17 mouse cellular contexts compared by ENCODE assay signal in genomic region chr5:15020067-15020466, GRCm38 (mm10). TPM values are rescaled to one million over a fixed set of nuclear protein-coding genes. Genes with fewer than 3 reads are reported as not detected.
DNase-seq lines count a peak whose midpoint lies in the region; ATAC-seq lines count a peak whose summit lies in the region.
"Not testable (repeated sequence)": the region's sequence is repeated elsewhere in the genome, so short reads cannot be mapped to it uniquely, and the experiment has no call there.
"Had no signal": no experiment of that assay in that cellular context is flagged by ENCODE, and none has a peak within 500 bp of the region (broad histone marks: within the 10 kb centered on the region; RNA-seq: fewer than 3 reads in every experiment).

No protein-coding gene starts in this region.

- H3K4me2 ChIP-seq in forebrain, embryonic 11.5 days (ENCODE audit: low read depth, low read length, severe bottlenecking); heart, embryonic 12.5 days; hindbrain, embryonic 15.5 days; limb, embryonic 11.5 days (ENCODE audit: low read depth, severe bottlenecking); neural tube, embryonic 11.5 days (ENCODE audit: low read depth): not testable (repeated sequence)

- not testable (repeated sequence) for H3K27me3 ChIP-seq in forebrain, embryonic 11.5 days (ENCODE audit: control insufficient read depth, insufficient read depth, low read length); heart, embryonic 12.5 days (replicated peaks); hindbrain, embryonic 15.5 days; limb, embryonic 11.5 days (ENCODE audit: control insufficient read depth, insufficient read depth, low read length); neural tube, embryonic 11.5 days (ENCODE audit: control insufficient read depth, insufficient read depth, low read length)

- ATAC-seq in forebrain, embryonic 11.5 days (replicated peaks; ENCODE audit: low FRiP score), result 0 out of 2 replicates have a peak, but pooled peaks have one; percentile 42
- peak; percentile 53; the same call in 1 of the 2 replicates for ATAC-seq in heart, embryonic 12.5 days (ENCODE audit: insufficient number of reproducible peaks, low FRiP score)
- peak; percentile 56; the same call in 1 of the 2 replicates for ATAC-seq in hindbrain, embryonic 15.5 days (ENCODE audit: low FRiP score, low read depth)
- not testable (repeated sequence) for ATAC-seq in limb, embryonic 11.5 days (ENCODE audit: insufficient number of reproducible peaks, low FRiP score, low TSS enrichment, low read depth); neural tube, embryonic 11.5 days (ENCODE audit: insufficient read depth, low FRiP score, low TSS enrichment)

- 72% methylated on average over 2 of the region's 2 CpGs for WGBS in forebrain, embryonic 11.5 days
- WGBS in heart, embryonic 12.5 days, result 63% methylated on average over 2 of the region's 2 CpGs
- 76% methylated on average over 2 of the region's 2 CpGs for WGBS in hindbrain, embryonic 15.5 days
- WGBS in limb, embryonic 11.5 days, result 77% methylated on average over 2 of the region's 2 CpGs
- 72% methylated on average over 2 of the region's 2 CpGs for WGBS in neural tube, embryonic 11.5 days

- H3K27ac ChIP-seq in forebrain, embryonic 11.5 days (ENCODE audit: low read depth, low read length); heart, embryonic 12.5 days (ENCODE audit: poor library complexity, severe bottlenecking); hindbrain, embryonic 15.5 days (replicated peaks); limb, embryonic 11.5 days (replicated peaks; ENCODE audit: low read depth, low read length); neural tube, embryonic 11.5 days (ENCODE audit: low read depth, low read length): not testable (repeated sequence)

- H3K9me3 ChIP-seq in forebrain, embryonic 11.5 days (ENCODE audit: control insufficient read depth, low read length); limb, embryonic 11.5 days (ENCODE audit: control insufficient read depth, low read length); neural tube, embryonic 11.5 days (ENCODE audit: control insufficient read depth, low read length): not testable (repeated sequence)
- H3K9me3 ChIP-seq in heart, embryonic 12.5 days (replicated peaks), result peaks cover 10% of the 10 kb centered on the region
- H3K9me3 ChIP-seq in hindbrain, embryonic 15.5 days, result peaks cover 32% of the 10 kb centered on the region

- not testable (repeated sequence) for H3K36me3 ChIP-seq in forebrain, embryonic 11.5 days (ENCODE audit: control insufficient read depth, insufficient read depth, low read length); heart, embryonic 12.5 days; hindbrain, embryonic 15.5 days; limb, embryonic 11.5 days (ENCODE audit: control insufficient read depth, insufficient read depth, low read length); neural tube, embryonic 11.5 days (ENCODE audit: control insufficient read depth, insufficient read depth, low read length)

- not testable (repeated sequence) for H3K9ac ChIP-seq in forebrain, embryonic 11.5 days (ENCODE audit: low read length); heart, embryonic 12.5 days; hindbrain, embryonic 15.5 days; limb, embryonic 11.5 days (ENCODE audit: low read length); neural tube, embryonic 11.5 days (ENCODE audit: low read length)

- H3K4me3 ChIP-seq in forebrain, embryonic 11.5 days (ENCODE audit: low read depth, low read length); heart, embryonic 12.5 days; hindbrain, embryonic 15.5 days; limb, embryonic 11.5 days (ENCODE audit: low read depth, low read length); neural tube, embryonic 11.5 days (ENCODE audit: low read depth, low read length): not testable (repeated sequence)

- DNase-seq in MN1 (ENCODE audit: low spot score), result peak; percentile 12
- peak; percentile 1 for DNase-seq in embryo, embryonic 10.5 days (ENCODE audit: low spot score)
- DNase-seq in forebrain, embryonic 11.5 days (ENCODE audit: low spot score), result not testable (repeated sequence)
- peak; percentile 20 for DNase-seq in limb, embryonic 11.5 days (ENCODE audit: low spot score)
- peak; percentile 1 for DNase-seq in liver
- DNase-seq in neural tube, embryonic 11.5 days (ENCODE audit: low spot score), result peak; percentile 9

- not testable (repeated sequence) for H3K4me1 ChIP-seq in forebrain, embryonic 11.5 days (replicated peaks; ENCODE audit: control insufficient read depth, insufficient read depth, low read length); heart, embryonic 12.5 days (replicated peaks); hindbrain, embryonic 15.5 days (replicated peaks); limb, embryonic 11.5 days (ENCODE audit: control insufficient read depth, insufficient read depth, low read length); neural tube, embryonic 11.5 days (ENCODE audit: control insufficient read depth, insufficient read depth, low read length)

RNA-seq across cellular contexts. Expression of gene Gm17019, which starts 12.7 kb away (rescaled TPM):
- polyA plus RNA-seq in forebrain, embryonic 11.5 days (2014; fragmentation: Nextera tagmentation; extraction: Ambion mirVana), result not detected in 2 replicates
- polyA plus RNA-seq in heart, embryonic 12.5 days (2016; fragmentation: Nextera tagmentation; extraction: Ambion mirVana), result not detected in 2 replicates
- polyA plus RNA-seq in hindbrain, embryonic 15.5 days (2015; fragmentation: Nextera tagmentation; extraction: Ambion mirVana), result not detected in 2 replicates
- not detected in 2 replicates for polyA plus RNA-seq in limb, embryonic 11.5 days (2014; fragmentation: Nextera tagmentation; extraction: Ambion mirVana)
- polyA plus RNA-seq in neural tube, embryonic 11.5 days (2014; fragmentation: Nextera tagmentation; extraction: Ambion mirVana), result not detected in 2 replicates
- polyA plus RNA-seq: adrenal gland, adult 2 months; brain, embryonic 14.5 days; CD4-positive, CD25-positive, alpha-beta regulatory T cell, adult 4 months; embryonic facial prominence, embryonic 11.5 days; embryonic facial prominence, embryonic 14.5 days; forebrain, embryonic 12.5 days; forebrain, embryonic 14.5 days; forebrain, embryonic 16.5 days; G1E had no signal

RNA-seq across cellular contexts. Expression of gene Gm10354, which starts 41.3 kb away (rescaled TPM):
- not detected in 2 replicates for polyA plus RNA-seq in forebrain, embryonic 11.5 days (2014; fragmentation: Nextera tagmentation; extraction: Ambion mirVana)
- polyA plus RNA-seq in heart, embryonic 12.5 days (2016; fragmentation: Nextera tagmentation; extraction: Ambion mirVana), result 0.14 TPM in 1 of 2 replicates, not detected in the other
- not detected in 2 replicates for polyA plus RNA-seq in hindbrain, embryonic 15.5 days (2015; fragmentation: Nextera tagmentation; extraction: Ambion mirVana)
- polyA plus RNA-seq in limb, embryonic 11.5 days (2014; fragmentation: Nextera tagmentation; extraction: Ambion mirVana), result not detected in 2 replicates
- polyA plus RNA-seq in neural tube, embryonic 11.5 days (2014; fragmentation: Nextera tagmentation; extraction: Ambion mirVana), result not detected in 2 replicates
- polyA plus RNA-seq: adrenal gland, adult 2 months; brain, embryonic 14.5 days; CD4-positive, CD25-positive, alpha-beta regulatory T cell, adult 4 months; embryonic facial prominence, embryonic 11.5 days; embryonic facial prominence, embryonic 14.5 days; forebrain, embryonic 12.5 days; forebrain, embryonic 14.5 days; forebrain, embryonic 16.5 days; G1E had no signal
